Mouse (Mus musculus): Measurements from ENCODE around the gene Zc2hc1c. TPM values are rescaled to one million over a fixed set of nuclear protein-coding genes. Genes with fewer than 3 reads are reported as not detected.
"Not testable (repeated sequence)": the region's sequence is repeated elsewhere in the genome, so short reads cannot be mapped to it uniquely, and the experiment has no call there.

Zc2hc1c gene
- polyA plus RNA-seq, 1 experiment from 2014 or later, result 1.7 TPM

DNA sequence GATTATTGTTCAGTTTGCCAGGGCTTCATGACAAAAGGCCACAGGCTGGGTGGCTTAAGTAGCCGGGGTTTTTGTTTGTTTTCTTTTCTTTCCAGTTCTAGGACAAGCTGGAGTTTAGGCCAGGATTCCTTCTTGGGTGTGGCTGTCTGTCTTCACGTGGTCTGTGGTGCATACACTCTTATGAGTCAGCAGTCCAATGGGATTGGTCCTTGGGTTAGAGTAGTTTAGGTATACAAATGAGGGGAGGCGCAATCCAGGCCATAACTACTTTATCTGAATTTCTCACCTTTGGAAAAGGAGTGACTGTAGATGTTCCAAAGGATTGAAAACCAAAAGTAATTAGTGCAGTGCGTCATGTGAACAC lies 16.6 kb upstream of the Zc2hc1c start:
- no peaks in the 10 kb centered on the region for H3K27me3 ChIP-seq (ENCODE audit: insufficient read depth, poor library complexity, severe bottlenecking)
- 72% methylated on average over 4 of the region's 4 CpGs for WGBS

GRCm38 (mm10) chr12:85273508-85273907 lies 14.9 kb upstream of the Zc2hc1c start:
- peaks cover 23% of the 10 kb centered on the region for H3K36me3 ChIP-seq
- H3K27ac ChIP-seq, result no peak overlapping the region
- peak; percentile 42 for DNase-seq (ENCODE audit: low spot score)
- no peak overlapping the region for H3K4me3 ChIP-seq
- 70% methylated on average over 10 of the region's 10 CpGs for WGBS
- H3K27me3 ChIP-seq (ENCODE audit: insufficient read depth, poor library complexity, severe bottlenecking), result no peaks in the 10 kb centered on the region
- H3K9me3 ChIP-seq, result 0 out of 2 replicates have a peak, but pooled peaks cover 7% of the 10 kb centered on the region
- peaks cover 5% of the 10 kb centered on the region for H3K4me1 ChIP-seq (replicated peaks)

More for the DNA sequence above, 16.6 kb upstream of the Zc2hc1c start:
- Histone ChIP-seq H3K4me3 (no peak overlapping the region), H3K9me3 (0 out of 2 replicates have a peak, but pooled peaks cover 7% of the 10 kb centered on the region), H3K4me1 (replicated peaks) (peaks cover 5% of the 10 kb centered on the region), H3K36me3 (peaks cover 25% of the 10 kb centered on the region), H3K27ac (no peak overlapping the region)
- DNase-seq (ENCODE audit: low spot score), result no peak

- 0 out of 2 replicates have a peak, but pooled peaks cover 7% of the 10 kb centered on the region for H3K9me3 ChIP-seq
- H3K4me1 ChIP-seq (replicated peaks), result peaks cover 12% of the 10 kb centered on the region
- no peak overlapping the region for H3K4me3 ChIP-seq
- H3K36me3 ChIP-seq, result peaks cover 19% of the 10 kb centered on the region
- H3K27me3 ChIP-seq (ENCODE audit: insufficient read depth, poor library complexity, severe bottlenecking), result no peaks in the 10 kb centered on the region
- DNase-seq (ENCODE audit: low spot score), result no peak
- 75% methylated on average over 5 of the region's 5 CpGs for WGBS
- H3K27ac ChIP-seq, result no peak overlapping the region
These were observed 12.1 kb upstream of the Zc2hc1c start for GRCm38 (mm10) chr12:85276273-85276672.

GRCm38 (mm10) chr12:85278919-85279318 lies 9.5 kb upstream of the Zc2hc1c start:
- Histone ChIP-seq H3K27me3 (ENCODE audit: insufficient read depth, poor library complexity, severe bottlenecking) (no peaks in the 10 kb centered on the region), H3K4me1 (replicated peaks) (peaks cover 12% of the 10 kb centered on the region), H3K9me3 (0 out of 2 replicates have a peak, but pooled peaks cover 7% of the 10 kb centered on the region), H3K4me3 (no peak overlapping the region), H3K27ac (no peak overlapping the region), H3K36me3 (peaks cover 19% of the 10 kb centered on the region)
- 93% methylated on average over 10 of the region's 10 CpGs for WGBS
- no peak for DNase-seq (ENCODE audit: low spot score)

DNA sequence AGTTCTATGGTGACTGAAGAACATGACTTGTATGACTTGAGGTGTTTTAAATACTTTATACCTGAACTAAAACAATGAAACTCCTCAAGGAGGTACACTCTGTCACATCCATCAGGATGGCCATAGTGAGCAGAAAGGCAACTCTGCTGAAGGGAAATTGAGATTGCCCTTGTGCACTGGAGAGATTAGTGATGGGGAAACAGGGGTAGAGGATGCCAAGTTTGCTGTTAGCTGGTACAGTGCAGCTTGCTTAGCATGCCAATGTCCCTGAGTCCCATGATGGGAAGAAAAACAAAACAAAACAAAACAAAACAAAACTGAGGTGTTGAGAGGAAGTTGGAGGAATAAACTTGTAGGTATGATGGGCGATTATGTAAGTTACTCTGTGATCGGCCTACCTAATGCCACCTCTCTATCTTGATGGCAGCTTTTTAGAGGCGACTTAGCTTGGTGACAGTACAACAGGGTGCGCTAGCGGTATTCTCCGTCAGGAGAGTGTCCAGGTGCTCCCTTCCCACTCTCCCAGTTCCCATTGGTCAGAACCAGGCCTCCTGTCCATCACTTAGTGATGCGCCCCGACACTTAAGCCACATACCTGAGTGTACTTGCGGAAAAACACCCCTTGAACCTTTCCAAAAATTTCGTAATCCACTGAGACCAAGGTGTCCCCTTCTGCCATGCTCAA lies 8.9 kb upstream of the Zc2hc1c start:
- H3K9me3 ChIP-seq, result 0 out of 2 replicates have a peak, but pooled peaks cover 3% of the 10 kb centered on the region
- H3K4me1 ChIP-seq (replicated peaks), result peaks cover 12% of the 10 kb centered on the region
- WGBS, result 6% methylated on average over 10 of the region's 10 CpGs
- no peak for DNase-seq (ENCODE audit: low spot score)
- H3K36me3 ChIP-seq, result peaks cover 18% of the 10 kb centered on the region
- peak overlapping the region; percentile 82 for H3K4me3 ChIP-seq
- peak overlapping the region; percentile 94 for H3K27ac ChIP-seq
- no peaks in the 10 kb centered on the region for H3K27me3 ChIP-seq (ENCODE audit: insufficient read depth, poor library complexity, severe bottlenecking)

DNA sequence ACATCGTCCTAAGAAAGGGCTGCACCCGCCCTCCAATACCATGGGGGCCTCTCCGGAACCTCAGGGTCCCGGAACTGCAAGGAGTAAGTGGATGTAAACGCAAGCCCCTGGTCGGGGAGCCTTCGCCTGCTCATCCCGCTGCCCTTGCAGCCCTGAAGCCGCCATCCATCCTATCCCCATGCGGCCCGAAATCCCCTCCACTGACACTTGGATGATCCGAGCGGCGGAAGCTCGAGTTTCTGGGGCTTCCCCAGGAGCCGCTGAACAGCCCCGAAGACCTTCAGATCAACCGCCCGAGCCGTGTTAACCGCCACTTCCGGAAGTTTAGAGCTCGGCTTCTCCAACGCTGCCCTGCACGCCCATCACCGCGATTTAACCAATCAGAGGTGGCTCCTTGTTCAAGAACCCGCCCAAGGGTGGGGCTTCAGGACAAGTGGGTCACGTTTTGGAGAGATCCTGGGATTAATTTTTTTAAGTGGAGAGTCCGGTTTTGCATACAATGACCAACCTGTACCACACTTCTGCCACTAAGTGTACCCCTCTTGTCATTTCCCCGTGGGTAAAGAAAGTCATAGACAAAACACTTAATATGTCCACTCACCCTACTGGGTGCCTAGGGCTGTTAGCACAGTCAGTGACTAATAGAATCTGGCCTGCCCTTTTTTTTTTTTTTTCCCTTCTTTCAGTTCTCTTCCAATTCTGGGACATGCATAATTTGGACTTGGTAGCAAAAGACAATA lies 8.1 kb upstream of the Zc2hc1c start:
- Histone ChIP-seq H3K36me3 (peaks cover 10% of the 10 kb centered on the region), H3K4me1 (replicated peaks) (peaks cover 12% of the 10 kb centered on the region), H3K4me3 (peak overlapping the region; percentile 82), H3K27ac (peak overlapping the region; percentile 94), H3K9me3 (no peaks in the 10 kb centered on the region), H3K27me3 (ENCODE audit: insufficient read depth, poor library complexity, severe bottlenecking) (no peaks in the 10 kb centered on the region)
- under 1% methylated on average over 31 of the region's 31 CpGs for WGBS
- DNase-seq (ENCODE audit: low spot score), result peak; percentile 96

DNA sequence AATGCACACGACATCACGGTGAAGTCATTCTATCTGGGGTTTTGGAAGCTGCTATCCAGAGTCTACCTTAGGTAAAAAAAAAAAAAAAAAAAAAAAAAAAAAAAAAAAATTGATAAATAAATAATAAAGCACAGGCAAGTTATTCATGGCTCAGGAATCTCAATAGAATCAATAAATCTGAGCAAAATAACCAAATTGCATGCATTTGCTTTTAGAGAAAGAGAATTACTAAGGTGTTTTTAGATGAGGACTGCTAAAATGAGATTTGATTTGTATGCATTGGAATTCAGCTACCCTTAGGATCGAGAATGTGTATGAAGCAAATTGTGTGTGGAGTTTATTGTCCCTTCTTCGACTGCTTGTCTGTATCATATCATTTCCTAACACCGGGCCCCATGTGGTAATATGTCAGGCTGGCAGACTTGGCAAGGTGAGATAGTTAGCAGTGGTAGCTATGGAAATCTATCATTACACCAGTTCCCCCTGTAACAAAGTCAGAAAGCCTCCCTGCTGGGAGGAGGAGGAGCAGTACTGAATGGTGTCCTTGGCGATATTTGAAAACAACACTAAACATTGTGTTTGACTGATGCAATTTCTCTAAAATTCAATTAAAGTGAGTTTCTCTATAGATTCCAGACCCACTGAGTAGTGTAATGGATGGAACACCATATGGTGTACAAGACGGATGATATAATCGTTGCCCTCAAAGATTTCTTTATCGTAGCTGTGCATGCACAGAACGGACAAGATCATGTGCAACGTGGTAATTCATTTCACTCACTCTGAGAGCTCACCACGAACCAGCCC lies 7.3 kb upstream of the Zc2hc1c start:
- no peaks in the 10 kb centered on the region for H3K27me3 ChIP-seq (ENCODE audit: insufficient read depth, poor library complexity, severe bottlenecking)
- H3K9me3 ChIP-seq, result no peaks in the 10 kb centered on the region
- WGBS, result 69% methylated on average over 12 of the region's 12 CpGs
- peak overlapping the region; percentile 82 for H3K4me3 ChIP-seq
- no peak overlapping the region for H3K27ac ChIP-seq
- 0 out of 2 replicates have a peak, but pooled peaks cover 4% of the 10 kb centered on the region for H3K36me3 ChIP-seq
- DNase-seq (ENCODE audit: low spot score), result no peak
- H3K4me1 ChIP-seq (replicated peaks), result peaks cover 12% of the 10 kb centered on the region

GRCm38 (mm10) chr12:85281756-85282155 lies 6.6 kb upstream of the Zc2hc1c start:
- H3K36me3 ChIP-seq; H3K9me3 ChIP-seq; DNase-seq (ENCODE audit: low spot score); H3K27ac ChIP-seq; H3K4me3 ChIP-seq; H3K27me3 ChIP-seq (ENCODE audit: insufficient read depth, poor library complexity, severe bottlenecking): not testable (repeated sequence)
- H3K4me1 ChIP-seq (replicated peaks), result peaks cover 12% of the 10 kb centered on the region
- 87% methylated on average over 2 of the region's 4 CpGs for WGBS

DNA sequence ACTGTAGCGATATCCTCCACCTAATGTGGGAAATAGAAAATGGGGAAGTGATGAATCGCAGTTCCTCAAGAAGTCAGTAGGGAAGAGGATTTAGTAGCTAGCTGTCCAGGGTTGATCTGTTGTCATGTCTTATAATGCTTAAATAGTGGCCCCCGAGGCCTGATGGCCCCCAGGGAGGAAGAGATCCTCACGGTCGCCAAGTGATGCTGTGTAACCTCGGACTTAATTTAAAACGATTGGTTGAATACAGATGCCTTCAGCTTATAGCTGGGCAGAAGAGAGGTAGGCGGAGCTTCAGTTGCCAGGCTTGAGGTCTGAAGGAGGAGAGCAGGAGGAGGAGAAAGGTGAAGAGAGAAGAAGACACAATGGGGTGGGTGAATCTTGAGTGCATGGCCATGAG lies 4.1 kb upstream of the Zc2hc1c start:
- WGBS, result 71% methylated on average over 8 of the region's 8 CpGs
- Histone ChIP-seq H3K27me3 (ENCODE audit: insufficient read depth, poor library complexity, severe bottlenecking) (peaks cover 6% of the 10 kb centered on the region; the same call in 1 of the 2 replicates), H3K27ac (no peak overlapping the region), H3K9me3 (no peaks in the 10 kb centered on the region), H3K4me3 (no peak overlapping the region), H3K4me1 (replicated peaks) (peaks cover 24% of the 10 kb centered on the region), H3K36me3 (no peaks in the 10 kb centered on the region)
- DNase-seq (ENCODE audit: low spot score), result no peak

GRCm38 (mm10) chr12:85284996-85285395 lies 3.4 kb upstream of the Zc2hc1c start:
- Histone ChIP-seq H3K4me3 (no peak overlapping the region), H3K9me3 (no peaks in the 10 kb centered on the region), H3K27ac (no peak overlapping the region), H3K4me1 (replicated peaks) (peaks cover 18% of the 10 kb centered on the region), H3K36me3 (no peaks in the 10 kb centered on the region), H3K27me3 (ENCODE audit: insufficient read depth, poor library complexity, severe bottlenecking) (peaks cover 12% of the 10 kb centered on the region)
- DNase-seq (ENCODE audit: low spot score), result no peak
- 90% methylated on average over 4 of the region's 4 CpGs for WGBS

GRCm38 (mm10) chr12:85286941-85287340 lies 1.4 kb upstream of the Zc2hc1c start:
- H3K4me1 ChIP-seq (replicated peaks), result peaks cover 17% of the 10 kb centered on the region
- H3K9me3 ChIP-seq, result no peaks in the 10 kb centered on the region
- 32% methylated on average over 3 of the region's 5 CpGs for WGBS
- peaks cover 21% of the 10 kb centered on the region for H3K27me3 ChIP-seq (ENCODE audit: insufficient read depth, poor library complexity, severe bottlenecking)
- no peak overlapping the region for H3K4me3 ChIP-seq
- DNase-seq (ENCODE audit: low spot score), result peak; percentile 28
- no peaks in the 10 kb centered on the region for H3K36me3 ChIP-seq
- no peak overlapping the region for H3K27ac ChIP-seq

DNA sequence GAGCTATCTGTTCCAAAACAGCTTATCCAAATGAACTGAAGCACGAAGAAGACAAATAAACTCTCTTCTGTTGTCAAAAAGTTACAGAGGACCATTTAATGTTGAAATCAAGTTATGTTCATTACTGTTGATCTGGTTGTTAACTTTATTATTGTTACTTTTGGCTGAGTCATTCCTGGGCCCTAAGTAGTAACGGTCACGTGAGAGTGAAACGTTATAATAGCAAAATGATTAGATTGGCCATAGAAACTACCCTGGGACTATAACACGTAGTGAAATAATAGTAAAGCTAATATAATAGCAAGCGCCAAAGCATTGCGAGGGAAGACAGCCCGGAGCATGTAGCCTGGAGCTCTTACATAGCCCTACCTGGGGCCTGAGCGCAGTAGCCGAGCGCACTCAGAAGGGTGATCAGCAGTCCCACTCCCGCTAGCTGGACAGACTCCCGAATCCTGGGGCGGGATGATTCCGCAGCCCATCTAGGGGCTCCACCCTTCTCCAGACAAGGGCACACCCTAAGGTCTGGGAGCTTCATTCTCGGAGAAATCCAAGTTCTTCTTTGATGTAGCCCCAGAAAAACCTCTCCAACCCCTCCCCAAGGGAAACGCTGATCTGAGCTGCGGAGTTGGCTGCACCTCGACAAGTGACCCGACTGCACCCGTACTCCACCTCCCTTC lies 444 bp upstream of the Zc2hc1c start, which contains the start of gene Acyp1:
Gene Acyp1, minus strand, starts transcription at position 630 of the 677 bp plus-strand sequence.
- peak within 1 kb of the TSS; percentile 66 for H3K4me3 ChIP-seq
- peaks cover 21% of the 10 kb centered on the region for H3K27me3 ChIP-seq (ENCODE audit: insufficient read depth, poor library complexity, severe bottlenecking)
- no peaks in the 10 kb centered on the region for H3K9me3 ChIP-seq
- 10% methylated on average over 21 of the region's 21 CpGs for WGBS
- H3K36me3 ChIP-seq, result no peaks in the 10 kb centered on the region
- H3K4me1 ChIP-seq (replicated peaks), result peaks cover 17% of the 10 kb centered on the region
- no peak for DNase-seq (ENCODE audit: low spot score)
- peak within 1 kb of the TSS; percentile 83 for H3K27ac ChIP-seq
